Mouse (Mus musculus): ENCODE data around the gene Nceh1. TPM values are rescaled to one million over a fixed set of nuclear protein-coding genes. Genes with fewer than 3 reads are reported as not detected.

Nceh1 gene
- polyA plus RNA-seq, 1 experiment = 15.5 TPM

DNA sequence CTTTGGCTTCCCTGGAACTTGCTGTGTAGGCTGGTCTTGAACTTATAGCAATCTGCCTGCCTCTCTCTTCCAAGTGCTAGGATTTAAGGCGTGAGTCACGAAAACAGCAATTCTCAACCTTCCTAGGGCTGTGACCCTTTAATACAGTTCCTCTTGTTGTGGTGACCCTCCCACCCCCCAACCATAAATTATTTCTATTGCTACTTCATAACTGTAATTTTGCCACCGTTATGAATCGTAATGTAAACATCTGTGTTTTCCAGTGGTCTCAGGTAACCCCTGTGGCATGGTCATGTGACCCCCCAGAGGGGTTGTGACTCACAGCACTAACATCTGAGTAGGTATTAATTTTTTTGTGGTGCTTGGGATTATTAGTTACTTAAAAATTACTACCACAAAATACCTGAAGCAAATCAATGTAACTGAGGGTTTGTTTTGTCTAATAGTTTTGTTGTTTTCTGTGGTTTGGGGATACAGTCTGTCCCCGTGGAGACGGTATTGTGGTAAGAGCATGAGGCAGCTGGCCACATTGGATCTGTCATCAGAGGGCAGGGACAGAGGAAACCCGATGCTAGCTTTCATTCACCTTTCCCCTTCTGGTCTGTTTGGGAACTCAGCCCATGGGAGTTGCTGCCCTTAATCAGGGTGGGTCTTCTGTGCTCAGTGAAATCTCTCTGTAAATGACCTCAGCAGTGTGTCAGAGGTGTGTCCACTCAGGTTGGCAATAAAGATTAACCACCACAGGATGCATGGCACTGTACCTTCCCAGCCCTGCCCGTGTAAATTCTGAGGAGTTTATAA is 31.5 kb downstream of the Nceh1 start:
- TF ChIP-seq CTCF (IDR thresholded peaks at IDR 0.05; ENCODE audit: extremely low read depth, insufficient read length, insufficient replicate concordance, low read depth, low read length) (no peak), POLR2A (IDR thresholded peaks at IDR 0.05; ENCODE audit: low read depth, low read length) (no peak)
- no peak overlapping the region for H3K27ac ChIP-seq (ENCODE audit: insufficient read depth, low read depth, low read length)
- peaks cover 9% of the 10 kb centered on the region; the same call in 1 of the 2 replicates for H3K4me1 ChIP-seq (ENCODE audit: control insufficient read depth, insufficient read depth, insufficient read length, low read length)
- no peaks in the 10 kb centered on the region for H3K27me3 ChIP-seq (ENCODE audit: control insufficient read depth, insufficient read depth, low read length)
- WGBS = 74% methylated on average over 8 of the region's 8 CpGs
- no peak overlapping the region for H3K4me3 ChIP-seq (ENCODE audit: low read depth, low read length)
- H3K36me3 ChIP-seq (ENCODE audit: control insufficient read depth, insufficient read depth, low read length) = no peaks in the 10 kb centered on the region

DNA sequence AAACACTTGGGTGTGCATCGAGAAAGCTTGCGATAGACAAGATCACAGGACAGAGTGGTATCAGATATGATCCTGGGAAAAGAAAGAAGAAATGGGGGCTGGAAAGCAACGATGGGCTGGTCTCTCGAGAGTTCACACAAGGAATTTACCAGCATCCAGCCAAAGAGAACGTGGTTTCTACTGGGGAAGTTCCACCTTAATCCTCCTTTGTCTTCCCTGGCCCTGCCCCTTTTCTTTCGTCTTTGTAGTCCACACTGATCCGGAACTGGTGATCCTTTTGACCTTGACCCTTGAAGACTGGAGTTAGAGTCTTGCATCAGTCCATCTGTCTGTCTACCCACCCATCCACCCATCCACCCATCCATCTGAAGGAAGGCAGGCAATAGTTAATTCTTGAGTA is 34.6 kb downstream of the Nceh1 start:
- Histone ChIP-seq H3K27ac (ENCODE audit: insufficient read depth, low read depth, low read length) (no peak overlapping the region), H3K36me3 (ENCODE audit: control insufficient read depth, insufficient read depth, low read length) (no peaks in the 10 kb centered on the region), H3K4me1 (ENCODE audit: control insufficient read depth, insufficient read depth, insufficient read length, low read length) (peaks cover 3% of the 10 kb centered on the region; the same call in 1 of the 2 replicates), H3K4me3 (ENCODE audit: low read depth, low read length) (no peak overlapping the region), H3K27me3 (ENCODE audit: control insufficient read depth, insufficient read depth, low read length) (no peaks in the 10 kb centered on the region)
- 91% methylated on average over 7 of the region's 7 CpGs for WGBS
- no peak for TF ChIP-seq POLR2A (IDR thresholded peaks at IDR 0.05; ENCODE audit: low read depth, low read length)
- TF ChIP-seq CTCF (IDR thresholded peaks at IDR 0.05; ENCODE audit: extremely low read depth, insufficient read length, insufficient replicate concordance, low read depth, low read length) = no peak

DNA sequence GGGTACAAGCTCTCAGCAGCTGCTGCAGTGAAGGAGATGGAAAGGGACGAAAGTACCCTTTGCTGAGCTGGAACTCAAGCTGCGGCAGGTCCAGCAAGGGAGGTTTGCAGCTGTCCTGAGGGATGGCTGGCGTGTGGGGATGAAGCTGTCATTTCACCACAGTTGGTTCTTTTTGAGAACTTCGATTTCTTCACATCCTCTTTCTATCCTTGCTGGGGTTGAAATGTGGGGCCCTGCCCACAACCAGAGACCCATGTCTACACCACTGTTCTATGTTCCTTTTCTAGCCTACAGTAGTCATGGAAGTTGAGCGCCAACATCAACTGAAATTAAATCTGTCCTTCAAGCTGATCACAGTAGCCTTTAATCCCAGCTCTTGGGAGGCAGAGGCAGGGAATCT is 35.8 kb downstream of the Nceh1 start:
- WGBS = 85% methylated on average over 5 of the region's 5 CpGs
- H3K27me3 ChIP-seq (ENCODE audit: control insufficient read depth, insufficient read depth, low read length) = no peaks in the 10 kb centered on the region
- no peak for TF ChIP-seq POLR2A (IDR thresholded peaks at IDR 0.05; ENCODE audit: low read depth, low read length)
- no peak for TF ChIP-seq CTCF (IDR thresholded peaks at IDR 0.05; ENCODE audit: extremely low read depth, insufficient read length, insufficient replicate concordance, low read depth, low read length)

DNA sequence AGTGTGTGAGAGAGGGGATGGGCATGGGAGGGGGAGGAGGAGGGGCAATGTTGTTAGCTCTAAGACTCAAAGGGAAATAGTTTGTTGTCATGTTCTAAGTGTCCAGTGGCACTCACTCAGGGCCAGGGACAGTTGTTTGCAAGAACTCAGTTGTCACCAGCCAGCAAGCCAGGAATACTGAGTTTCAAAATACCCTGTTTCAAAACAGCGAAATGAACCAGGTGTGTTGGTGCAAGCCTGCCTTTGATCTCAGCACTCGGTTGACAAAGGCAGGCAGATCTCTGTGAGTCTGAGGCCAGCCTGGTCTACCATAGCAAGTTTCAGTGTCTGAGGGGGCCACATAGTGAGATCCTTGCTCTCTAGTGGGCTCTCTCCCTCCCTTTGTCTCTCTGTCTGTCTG is 39.3 kb downstream of the Nceh1 start:
- TF ChIP-seq POLR2A (IDR thresholded peaks at IDR 0.05; ENCODE audit: low read depth, low read length) (no peak), CTCF (IDR thresholded peaks at IDR 0.05; ENCODE audit: extremely low read depth, insufficient read length, insufficient replicate concordance, low read depth, low read length) (no peak)
- H3K4me3 ChIP-seq (ENCODE audit: low read depth, low read length) = no peak overlapping the region
- H3K4me1 ChIP-seq (ENCODE audit: control insufficient read depth, insufficient read depth, insufficient read length, low read length) = peaks cover 2% of the 10 kb centered on the region; the same call in 1 of the 2 replicates
- 79% methylated on average over 2 of the region's 2 CpGs for WGBS
- H3K36me3 ChIP-seq (ENCODE audit: control insufficient read depth, insufficient read depth, low read length) = peaks cover 10% of the 10 kb centered on the region
- H3K27ac ChIP-seq (ENCODE audit: insufficient read depth, low read depth, low read length) = no peak overlapping the region
- no peaks in the 10 kb centered on the region for H3K27me3 ChIP-seq (ENCODE audit: control insufficient read depth, insufficient read depth, low read length)

More for the DNA sequence above, 35.8 kb downstream of the Nceh1 start:
- Histone ChIP-seq H3K4me3 (ENCODE audit: low read depth, low read length) (no peak overlapping the region), H3K27ac (ENCODE audit: insufficient read depth, low read depth, low read length) (no peak overlapping the region), H3K36me3 (ENCODE audit: control insufficient read depth, insufficient read depth, low read length) (peaks cover 6% of the 10 kb centered on the region), H3K4me1 (ENCODE audit: control insufficient read depth, insufficient read depth, insufficient read length, low read length) (peaks cover 3% of the 10 kb centered on the region; the same call in 1 of the 2 replicates)

DNA sequence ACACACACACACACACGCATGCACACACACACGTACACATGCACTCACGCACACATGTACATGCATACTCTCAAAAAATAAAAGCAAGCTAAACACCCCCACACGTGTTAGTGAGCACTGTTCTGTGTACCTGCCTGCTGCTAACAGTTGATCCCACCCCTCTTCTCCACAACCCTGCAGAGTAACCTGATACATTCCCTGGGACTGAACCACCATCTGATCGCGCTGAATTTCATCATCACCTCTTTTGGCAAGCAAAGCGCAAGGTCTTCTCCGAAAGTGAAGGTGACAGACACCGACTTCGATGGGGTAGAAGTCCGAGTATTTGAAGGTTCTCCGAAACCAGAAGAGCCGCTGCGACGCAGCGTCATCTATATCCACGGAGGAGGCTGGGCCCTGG is 39.7 kb downstream of the Nceh1 start:
- 89% methylated on average over 17 of the region's 17 CpGs for WGBS
- Histone ChIP-seq H3K27me3 (ENCODE audit: control insufficient read depth, insufficient read depth, low read length) (no peaks in the 10 kb centered on the region), H3K36me3 (ENCODE audit: control insufficient read depth, insufficient read depth, low read length) (peaks cover 10% of the 10 kb centered on the region), H3K4me3 (ENCODE audit: low read depth, low read length) (no peak overlapping the region), H3K4me1 (ENCODE audit: control insufficient read depth, insufficient read depth, insufficient read length, low read length) (peaks cover 2% of the 10 kb centered on the region; the same call in 1 of the 2 replicates), H3K27ac (ENCODE audit: insufficient read depth, low read depth, low read length) (no peak overlapping the region)
- TF ChIP-seq POLR2A (IDR thresholded peaks at IDR 0.05; ENCODE audit: low read depth, low read length) (no peak), CTCF (IDR thresholded peaks at IDR 0.05; ENCODE audit: extremely low read depth, insufficient read length, insufficient replicate concordance, low read depth, low read length) (no peak)

DNA sequence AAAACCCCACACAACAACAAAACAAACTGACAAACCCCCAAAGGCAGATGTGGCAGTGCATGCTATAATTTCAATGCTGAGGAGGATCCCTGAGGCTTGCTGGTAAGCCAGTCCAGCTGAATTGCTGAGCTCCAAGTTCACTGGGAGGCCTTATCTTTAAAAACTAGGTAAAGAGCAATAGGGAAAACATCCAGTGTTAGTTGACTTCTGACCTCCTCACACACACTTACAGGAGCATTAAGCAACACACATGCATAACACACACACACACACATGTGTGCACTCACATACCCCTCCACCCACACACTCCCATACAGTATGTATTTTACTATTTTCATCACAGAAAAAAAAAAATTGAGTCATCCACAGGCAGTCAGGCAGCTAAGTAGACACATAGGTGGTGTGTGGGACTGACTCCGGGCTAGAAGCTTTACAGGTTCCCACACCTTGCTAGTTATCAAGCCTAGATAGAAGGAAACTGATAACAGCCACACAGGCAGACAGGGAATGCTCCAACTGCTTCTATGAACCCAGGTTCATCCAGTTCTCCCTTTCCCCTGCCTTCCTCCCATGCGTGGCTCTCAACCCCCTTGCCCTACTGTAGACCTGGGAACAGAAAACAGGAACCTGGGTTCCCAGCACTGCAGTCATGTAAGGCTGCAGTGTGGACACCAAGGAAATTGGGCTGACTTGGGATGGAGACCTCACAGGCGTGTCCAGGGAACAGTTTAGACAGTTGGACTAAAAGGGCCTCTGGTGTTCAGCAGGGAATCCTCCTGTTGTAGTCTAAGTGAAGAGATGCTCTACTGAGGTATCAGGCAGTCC is 45.1 kb downstream of the Nceh1 start:
- Histone ChIP-seq H3K27ac (ENCODE audit: insufficient read depth, low read depth, low read length) (peak overlapping the region; percentile 81), H3K4me3 (ENCODE audit: low read depth, low read length) (no peak overlapping the region), H3K27me3 (ENCODE audit: control insufficient read depth, insufficient read depth, low read length) (no peaks in the 10 kb centered on the region), H3K36me3 (ENCODE audit: control insufficient read depth, insufficient read depth, low read length) (peaks cover 8% of the 10 kb centered on the region), H3K4me1 (ENCODE audit: control insufficient read depth, insufficient read depth, insufficient read length, low read length) (peaks cover 15% of the 10 kb centered on the region; the same call in 1 of the 2 replicates)
- 36% methylated on average over 3 of the region's 3 CpGs for WGBS
- TF ChIP-seq CTCF (IDR thresholded peaks at IDR 0.05; ENCODE audit: extremely low read depth, insufficient read length, insufficient replicate concordance, low read depth, low read length) (no peak), POLR2A (IDR thresholded peaks at IDR 0.05; ENCODE audit: low read depth, low read length) (no peak)

Data from small intestine, adult 2 months (tissue).